16 mouse cellular contexts compared by ENCODE assay signal in the genomic region with DNA sequence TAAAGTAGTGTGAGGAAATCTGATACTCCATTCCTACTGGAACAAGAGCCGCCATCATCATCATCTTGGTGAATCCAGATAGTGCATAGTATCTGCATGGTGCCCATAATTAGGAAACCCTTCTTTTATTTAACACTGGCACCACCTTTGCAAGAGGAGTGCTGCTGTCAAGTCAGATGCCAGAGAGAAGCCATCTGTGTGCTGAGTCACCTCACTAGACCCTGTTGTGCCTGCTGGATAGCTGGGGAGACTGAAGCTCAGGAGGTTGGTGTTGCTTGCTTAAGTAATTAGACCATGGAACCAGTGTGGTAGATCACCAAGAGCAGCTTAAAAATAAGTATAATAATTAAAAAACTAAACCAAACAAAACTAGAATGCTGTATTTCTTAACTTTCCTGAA.
DNase-seq lines count a peak whose midpoint lies in the region; ATAC-seq and TF ChIP-seq lines count a peak whose summit lies in the region.
"Had no signal": no experiment of that assay in that cellular context is flagged by ENCODE, and none has a peak within 500 bp of the region (broad histone marks: within the 10 kb centered on the region; RNA-seq: fewer than 3 reads in every experiment).

No protein-coding gene starts in this region.

- 90% methylated on average over 1 of the region's 1 CpGs for WGBS in forebrain, embryonic 13.5 days

- H3K4me2 ChIP-seq in forebrain, embryonic 13.5 days, result no peak overlapping the region
- H3K4me2 ChIP-seq: embryonic facial prominence, embryonic 13.5 days; lung, embryonic 15.5 days had no signal

- DNase-seq in left cerebral cortex, adult 2 months (ENCODE audit: extremely low spot score in 1 of 2, low spot score in 2 of 2), result no peak
- DNase-seq in left cerebral cortex, adult 11 months (ENCODE audit: low spot score), result no peak
- DNase-seq in G1E (ENCODE audit: low spot score), result peak; percentile 48
- peak; percentile 35 for DNase-seq in cerebellum, adult 11 months
- DNase-seq in cerebellum, postnatal 36 days, result peak; percentile 62 to 64
- DNase-seq in heart, postnatal 10 days, result no peak
- DNase-seq in spleen, postnatal 4 days (ENCODE audit: low spot score in 2 of 2), result no peak
- DNase-seq: adrenal gland, postnatal 10 days; heart, adult 18-20 months; kidney, adult 8-10 months had no signal

- peaks cover 10% of the 10 kb centered on the region for H3K9me3 ChIP-seq in G1E (replicated peaks)
- H3K9me3 ChIP-seq in forebrain, embryonic 13.5 days (replicated peaks), result no peaks in the 10 kb centered on the region
- H3K9me3 ChIP-seq: embryonic facial prominence, embryonic 13.5 days; forebrain, embryonic 10.5 days; lung, embryonic 15.5 days had no signal

- intact Hi-C loops in left cerebral cortex, adult 2 months (cut with DNase I), result loop anchor here (1.0 to 5.0 kb wide), 3 partner anchors 19 to 89 kb away; no protein-coding TSS in a partner anchor
- intact Hi-C loops in heart, postnatal 10 days (cut with DNase I), result no loop called here

- H3K4me1 ChIP-seq in G1E (ENCODE audit: insufficient read depth, low read depth, low read length), result peaks cover 42% of the 10 kb centered on the region
- H3K4me1 ChIP-seq in forebrain, embryonic 13.5 days, result peaks cover 14% of the 10 kb centered on the region
- H3K4me1 ChIP-seq: embryonic facial prominence, embryonic 13.5 days; lung, embryonic 15.5 days had no signal

- no peaks in the 10 kb centered on the region for H3K36me3 ChIP-seq in G1E (replicated peaks)
- H3K36me3 ChIP-seq in forebrain, embryonic 13.5 days (ENCODE audit: poor library complexity, severe bottlenecking), result no peaks in the 10 kb centered on the region
- H3K36me3 ChIP-seq: embryonic facial prominence, embryonic 13.5 days; forebrain, embryonic 10.5 days; lung, embryonic 15.5 days had no signal

- H3K4me3 ChIP-seq in left cerebral cortex, adult 2 months, result no peak overlapping the region
- H3K4me3 ChIP-seq in G1E (ENCODE audit: low read depth, low read length), result no peak overlapping the region
- no peak overlapping the region for H3K4me3 ChIP-seq in forebrain, embryonic 13.5 days
- H3K4me3 ChIP-seq: embryonic facial prominence, embryonic 13.5 days; forebrain, embryonic 10.5 days; lung, embryonic 15.5 days had no signal

- 0 out of 2 replicates have a peak, but pooled peaks have one; percentile 37 for ATAC-seq in G1E (ENCODE audit: extremely low read depth, insufficient number of reproducible peaks, low FRiP score, poor library complexity, severe bottlenecking)
- ATAC-seq in forebrain, embryonic 13.5 days, result no peak
- ATAC-seq: hindbrain, embryonic 16.5 days had no signal

- H3K9ac ChIP-seq in forebrain, embryonic 13.5 days, result no peak overlapping the region
- H3K9ac ChIP-seq: embryonic facial prominence, embryonic 13.5 days; lung, embryonic 15.5 days had no signal

- peak overlapping the region; percentile 89 for H3K27ac ChIP-seq in left cerebral cortex, adult 2 months
- H3K27ac ChIP-seq in forebrain, embryonic 13.5 days, result no peak overlapping the region
- H3K27ac ChIP-seq: embryonic facial prominence, embryonic 13.5 days; lung, embryonic 15.5 days had no signal

- no peaks in the 10 kb centered on the region for H3K27me3 ChIP-seq in G1E (ENCODE audit: insufficient read depth, low read length)
- no peaks in the 10 kb centered on the region for H3K27me3 ChIP-seq in forebrain, embryonic 13.5 days
- H3K27me3 ChIP-seq: CH12.LX; embryonic facial prominence, embryonic 13.5 days; lung, embryonic 15.5 days had no signal

- no peak for TF ChIP-seq CTCF in left cerebral cortex, adult 2 months (IDR thresholded peaks at IDR 0.05)
- no peak for TF ChIP-seq CTCF in G1E (IDR thresholded peaks at IDR 0.05; ENCODE audit: low read depth, low read length)

Comparison
In these comparisons a context has a peak if more than half of its experiments do, and no peak if none do; other contexts are left out.
1. DNase-seq: peak in G1E (single experiment), cerebellum, adult 11 months (single experiment) and cerebellum, postnatal 36 days (2 of 2); none in left cerebral cortex, adult 2 months (0 of 2), left cerebral cortex, adult 11 months (single experiment), heart, postnatal 10 days (0 of 2) and spleen, postnatal 4 days (0 of 2).